Mouse (Mus musculus) bone marrow, adult 2 months (tissue): ENCODE results near the gene Phkg1. TPM values are rescaled to one million over a fixed set of nuclear protein-coding genes. Genes with fewer than 3 reads are reported as not detected.

ENCODE experiments used
- H3K27ac ChIP-seq: fragments of 200-500 bp; 2 replicates; pipeline ENCODE4 v1.5.1; 2012; ENCODE audit warnings: low read depth, mild to moderate bottlenecking, control low read depth, inconsistent platforms, low read length; ENCODE audit not compliant: control insufficient read depth, poor library complexity, insufficient read depth
- H3K4me1 ChIP-seq: fragments of 200-500 bp; 2 replicates; pipeline ENCODE4 v1.6.1; 2011; ENCODE audit warnings: low read length; ENCODE audit not compliant: control insufficient read depth, insufficient read depth
- H3K4me3 ChIP-seq: fragments of 200-500 bp; replicated peaks from 2 replicates; pipeline ENCODE3; 2011; ENCODE audit warnings: mild to moderate bottlenecking, low read depth, low read length, control low read depth; ENCODE audit not compliant: control insufficient read depth
- CTCF ChIP-seq: fragments of 200-500 bp; IDR thresholded peaks from 2 replicates; pipeline ENCODE4 v1.5.1; 2011; ENCODE audit warnings: low read length, control low read depth; ENCODE audit not compliant: control insufficient read depth, insufficient read depth
- POLR2A ChIP-seq: fragments of 200-500 bp; IDR thresholded peaks from 2 replicates; pipeline ENCODE4 v1.6.1; 2011; ENCODE audit warnings: low read depth, mild to moderate bottlenecking, control low read depth, low read length, borderline replicate concordance; ENCODE audit not compliant: control insufficient read depth
- WGBS: fragments of 180-500 bp; shearing (Covaris S2); methylation state at CpG from one replicate; pipeline ENCODE4 v1.1.7; 2018; 5-methylcytosine and 5-hydroxymethylcytosine counted together
- polyA plus RNA-seq: library from polyadenylated mRNA; stranded (reverse); fragments of >200 nt; gene quantifications from 2 replicates; pipeline ENCODE4 v1.2.4, GENCODE M21; 2011; ENCODE audit warnings: low replicate concordance; ENCODE audit not compliant: missing spikeins, insufficient read depth, insufficient read length

The Phkg1 gene
- polyA plus RNA-seq, 1 experiment: 6.4 TPM

- WGBS: 89% methylated on average over 5 of the region's 5 CpGs
- Histone ChIP-seq H3K27ac (no peak overlapping the region), H3K4me3 (no peak overlapping the region), H3K4me1 (peaks cover 1% of the 10 kb centered on the region; the same call in 1 of the 2 replicates)
- TF ChIP-seq POLR2A (no peak), CTCF (no peak)
Measured at GRCm38 (mm10) chr5:129844848-129845247, 53.5 kb downstream of the Phkg1 start.

Other genes with a start within 250 kb of the Phkg1 start
- gene Zfp11, start 228.4 kb downstream of the Phkg1 start, polyA plus RNA-seq: 1.5 TPM in 1 of 2 replicates, not detected in the other
- not detected in 2 replicates for gene Sept14, start 190.0 kb downstream of the Phkg1 start, polyA plus RNA-seq
- gene Mrps17, start 183.1 kb downstream of the Phkg1 start, polyA plus RNA-seq: 46.9 and 47.0 TPM in 2 replicates
- gene Nipsnap2, start 173.5 kb downstream of the Phkg1 start, polyA plus RNA-seq: 18.7 and 24.9 TPM in 2 replicates
- gene Psph, start 111.1 kb downstream of the Phkg1 start, polyA plus RNA-seq: 4.3 and 11.1 TPM in 2 replicates
- gene Sumf2, start 51.6 kb downstream of the Phkg1 start, polyA plus RNA-seq: 7.7 and 16.3 TPM in 2 replicates
- 657 and 717 TPM in 2 replicates for gene Chchd2, start 11.1 kb downstream of the Phkg1 start, polyA plus RNA-seq
- 1.5 TPM in 1 of 2 replicates, not detected in the other for gene Zbed5, start 2.8 kb downstream of the Phkg1 start, polyA plus RNA-seq
- gene Nupr1l, start 10.0 kb upstream of the Phkg1 start, polyA plus RNA-seq: not detected in 2 replicates
- gene Vkorc1l1, start 43.4 kb upstream of the Phkg1 start, polyA plus RNA-seq: 14.4 and 15.2 TPM in 2 replicates
- gene Gusb, start 104.5 kb upstream of the Phkg1 start, polyA plus RNA-seq: 14.5 and 22.6 TPM in 2 replicates
- gene Asl, start 130.7 kb upstream of the Phkg1 start, polyA plus RNA-seq: 14.9 and 37.1 TPM in 2 replicates
- 10.5 and 18.0 TPM in 2 replicates for gene Crcp, start 130.7 kb upstream of the Phkg1 start, polyA plus RNA-seq
- 3.1 and 5.2 TPM in 2 replicates for gene Tpst1, start 174.8 kb upstream of the Phkg1 start, polyA plus RNA-seq
- gene Kctd7, start 246.3 kb upstream of the Phkg1 start, polyA plus RNA-seq: 6.1 and 6.6 TPM in 2 replicates